Mouse (Mus musculus) hindbrain, postnatal 0 days (tissue): ENCODE data around the gene Ugt1a6b. TPM values are rescaled to one million over a fixed set of nuclear protein-coding genes. Genes with fewer than 3 reads are reported as not detected.
"Not testable (repeated sequence)": the region's sequence is repeated elsewhere in the genome, so short reads cannot be mapped to it uniquely, and the experiment has no call there.

Experiments used
- ATAC-seq: fragments of 200-750 bp; cut with Nextera tagmentation; 2 replicates; pipeline ENCODE4 v1.8.0; 2017; ENCODE audit warnings: mild to moderate bottlenecking, moderate TSS enrichment, moderate library complexity
- DNase-seq: peaks from one replicate; pipeline ENCODE4 v3.0.0-alpha.2; 2015; ENCODE audit warnings: low spot score
- H3K27ac ChIP-seq: fragments of 300-500 bp; sonication (generic); 2 replicates; pipeline ENCODE4 v1.5.1; 2014; ENCODE audit warnings: mild to moderate bottlenecking
- H3K27me3 ChIP-seq: fragments of 300-500 bp; sonication (generic); 2 replicates; pipeline ENCODE4 v1.6.1; 2014; ENCODE audit warnings: low read length, mixed read lengths; ENCODE audit not compliant: insufficient read depth
- H3K36me3 ChIP-seq: fragments of 300-500 bp; sonication (generic); 2 replicates; pipeline ENCODE4 v1.6.1; 2014; ENCODE audit warnings: low read length, mixed read lengths; ENCODE audit not compliant: insufficient read depth
- H3K4me1 ChIP-seq: fragments of 300-500 bp; sonication (generic); 2 replicates; pipeline ENCODE4 v1.6.1; 2014; ENCODE audit warnings: antibody characterized with exemption, low read length, mixed read lengths; ENCODE audit not compliant: insufficient read depth
- H3K4me2 ChIP-seq: fragments of 300-500 bp; sonication (generic); 2 replicates; pipeline ENCODE4 v1.6.1; 2014; ENCODE audit warnings: low read depth, mild to moderate bottlenecking, low read length, moderate library complexity, mixed read lengths
- H3K4me3 ChIP-seq: fragments of 300-500 bp; sonication (generic); 2 replicates; pipeline ENCODE4 v1.5.1; 2014; ENCODE audit warnings: low read length
- H3K9ac ChIP-seq: fragments of 300-500 bp; sonication (generic); replicated peaks from 2 replicates; pipeline ENCODE4 v1.6.1; 2014; ENCODE audit warnings: mild to moderate bottlenecking, low read length, moderate library complexity, mixed read lengths
- H3K9me3 ChIP-seq: fragments of 300-500 bp; sonication (generic); 2 replicates; pipeline ENCODE4 v1.6.1; 2016; ENCODE audit warnings: low read length, mixed read lengths
- CTCF ChIP-seq: IDR thresholded peaks from 2 replicates; pipeline ENCODE4 v1.5.1; 2016; ENCODE audit warnings: antibody characterized with exemption, control low read depth, low read depth
- WGBS: fragments of 180-500 bp; shearing (Covaris S2); extraction: QIAGEN DNeasy Blood & Tissue Kit; methylation state at CpG from one replicate; pipeline ENCODE4 v1.1.7; 2014; 5-methylcytosine and 5-hydroxymethylcytosine counted together
- polyA plus RNA-seq: library from polyadenylated mRNA; unstranded; fragments of >200 nt; fragmentation: Nextera tagmentation; extraction: Ambion mirVana; gene quantifications from 2 replicates; pipeline ENCODE4 v1.2.1, GENCODE M21; 2015
- total RNA-seq: library from RNA; depleted of rRNA; stranded (reverse); fragments of >200 nt; gene quantifications from 2 replicates; pipeline ENCODE4 v1.2.3, GENCODE M21; 2014

Ugt1a6b gene
- total and polyA plus RNA-seq, 2 experiments from 2014 or later: 3.0 to 3.8 TPM

- Histone ChIP-seq H3K4me2 (no peak overlapping the region), H3K27me3 (no peaks in the 10 kb centered on the region), H3K9me3 (no peaks in the 10 kb centered on the region), H3K4me1 (no peaks in the 10 kb centered on the region), H3K36me3 (no peaks in the 10 kb centered on the region), H3K9ac (no peak overlapping the region), H3K27ac (no peak overlapping the region), H3K4me3 (no peak overlapping the region)
- ATAC-seq (no peak), DNase-seq (no peak)
- TF ChIP-seq CTCF: no peak
- WGBS: 98% methylated on average over 1 of the region's 1 CpGs
Observed at GRCm38 (mm10) chr1:88081670-88082069, 21.4 kb upstream of the Ugt1a6b start.

DNA sequence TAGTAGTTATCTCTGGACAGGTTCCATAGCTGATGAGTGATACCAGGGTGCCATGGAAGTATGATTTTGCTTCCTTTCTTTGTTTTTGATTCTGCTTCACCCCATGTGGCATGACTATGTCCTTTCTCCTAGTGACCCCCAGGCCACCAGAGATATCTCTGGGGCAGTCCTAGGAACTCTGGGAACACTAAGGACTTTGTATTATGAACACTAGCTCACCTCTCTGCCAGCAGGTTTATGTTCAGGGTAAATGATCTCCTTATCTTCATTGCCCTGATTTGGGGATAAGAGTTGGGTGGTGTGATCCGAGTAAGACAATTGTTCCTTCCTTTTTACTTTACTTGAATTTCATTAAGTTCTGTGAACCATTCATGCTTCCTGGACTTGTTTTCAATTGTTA is 16.9 kb upstream of the Ugt1a6b start:
- no peaks in the 10 kb centered on the region for H3K9me3 ChIP-seq
- H3K4me2 ChIP-seq: no peak overlapping the region
- DNase-seq (no peak), ATAC-seq (no peak)
- H3K27ac ChIP-seq: no peak overlapping the region
- TF ChIP-seq CTCF: no peak
- H3K9ac ChIP-seq: no peak overlapping the region
- WGBS: 79% methylated on average over 1 of the region's 1 CpGs
- no peaks in the 10 kb centered on the region for H3K4me1 ChIP-seq
- no peaks in the 10 kb centered on the region for H3K27me3 ChIP-seq
- H3K4me3 ChIP-seq: no peak overlapping the region
- no peaks in the 10 kb centered on the region for H3K36me3 ChIP-seq

DNA sequence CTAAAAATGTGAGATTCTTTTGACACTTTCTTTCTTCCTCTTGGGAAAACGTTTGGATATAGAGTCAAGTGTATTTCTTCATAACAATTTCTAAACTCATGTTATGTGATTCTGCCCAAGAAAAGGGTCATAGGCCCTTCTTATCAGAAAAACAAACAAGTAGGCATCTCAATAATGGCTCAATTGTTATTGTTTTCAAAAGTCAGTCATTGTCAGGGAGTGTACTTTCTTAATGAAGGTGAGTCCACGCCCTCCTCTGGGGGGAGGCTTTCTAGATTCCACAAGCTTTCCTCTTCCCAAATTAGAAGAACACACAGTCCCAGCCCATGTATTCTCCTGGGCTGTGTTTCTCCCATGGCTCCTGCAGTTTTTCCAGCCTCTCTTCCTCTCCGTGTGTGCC is 15.5 kb upstream of the Ugt1a6b start, which contains the start of gene Ugt1a8:
TSS of gene Ugt1a8 (plus strand) at position 301 of the 400 bp plus-strand sequence.
- H3K4me3 ChIP-seq: no peak within 1 kb of the TSS
- no peaks in the 10 kb centered on the region for H3K4me1 ChIP-seq
- no peaks in the 10 kb centered on the region for H3K9me3 ChIP-seq
- no peaks in the 10 kb centered on the region for H3K27me3 ChIP-seq
- H3K9ac ChIP-seq: no peak within 1 kb of the TSS
- DNase-seq (no peak), ATAC-seq (no peak)
- no peak within 1 kb of the TSS for H3K27ac ChIP-seq
- WGBS: 76% methylated on average over 3 of the region's 3 CpGs
- TF ChIP-seq CTCF: no peak
- H3K4me2 ChIP-seq: no peak within 1 kb of the TSS
- no peaks in the 10 kb centered on the region for H3K36me3 ChIP-seq

- H3K4me2 ChIP-seq: no peak overlapping the region
- H3K9me3 ChIP-seq: no peaks in the 10 kb centered on the region
- no peak overlapping the region for H3K4me3 ChIP-seq
- no peak overlapping the region for H3K27ac ChIP-seq
- DNase-seq (no peak), ATAC-seq (no peak)
- H3K4me1 ChIP-seq: no peaks in the 10 kb centered on the region
- no peaks in the 10 kb centered on the region for H3K27me3 ChIP-seq
- no peak overlapping the region for H3K9ac ChIP-seq
- H3K36me3 ChIP-seq: no peaks in the 10 kb centered on the region
- no peak for TF ChIP-seq CTCF
Observed at GRCm38 (mm10) chr1:88092341-88092740, 10.7 kb upstream of the Ugt1a6b start.

DNA sequence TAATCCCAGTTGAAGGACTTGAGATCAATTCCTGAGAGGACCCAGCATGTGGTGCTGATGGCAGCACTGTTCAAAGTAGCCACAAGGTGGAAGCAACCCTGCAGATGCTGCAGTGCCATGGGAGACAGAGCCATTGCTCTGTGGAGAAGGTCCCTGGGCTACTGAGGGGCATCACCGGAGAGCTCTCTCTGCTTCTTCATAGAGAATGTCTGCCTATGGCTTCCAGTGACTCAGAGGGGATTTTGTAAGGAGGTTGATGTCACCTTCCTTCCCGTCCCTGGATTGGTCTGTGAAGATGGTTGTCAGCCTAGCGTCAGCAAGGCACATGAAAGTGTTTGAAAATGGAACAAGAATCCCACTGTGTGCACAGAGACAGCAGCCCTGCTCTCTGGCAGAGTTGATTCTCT is 8.8 kb upstream of the Ugt1a6b start:
- H3K27ac ChIP-seq, H3K4me2 ChIP-seq, H3K27me3 ChIP-seq, H3K4me3 ChIP-seq, H3K4me1 ChIP-seq, H3K9ac ChIP-seq, H3K36me3 ChIP-seq, H3K9me3 ChIP-seq: not testable (repeated sequence)
- DNase-seq: peak; percentile 13
- WGBS: 75% methylated on average over 3 of the region's 3 CpGs
- ATAC-seq: 0 out of 2 replicates have a peak, but pooled peaks have one; percentile 38
- TF ChIP-seq CTCF: peak; percentile 44

GRCm38 (mm10) chr1:88094941-88095492 is 8.0 kb upstream of the Ugt1a6b start, which contains the start of gene Ugt1a7c:
Ugt1a7c (plus strand) TSS chr1:88095062.
- ATAC-seq (no peak), DNase-seq (no peak)
- no peak within 1 kb of the TSS for H3K9ac ChIP-seq
- WGBS: 63% methylated on average over 10 of the region's 10 CpGs
- no peak for TF ChIP-seq CTCF
- no peaks in the 10 kb centered on the region for H3K27me3 ChIP-seq
- no peaks in the 10 kb centered on the region for H3K9me3 ChIP-seq
- no peaks in the 10 kb centered on the region for H3K36me3 ChIP-seq
- no peak within 1 kb of the TSS for H3K27ac ChIP-seq
- no peak within 1 kb of the TSS for H3K4me3 ChIP-seq
- H3K4me1 ChIP-seq: no peaks in the 10 kb centered on the region
- no peak within 1 kb of the TSS for H3K4me2 ChIP-seq

DNA sequence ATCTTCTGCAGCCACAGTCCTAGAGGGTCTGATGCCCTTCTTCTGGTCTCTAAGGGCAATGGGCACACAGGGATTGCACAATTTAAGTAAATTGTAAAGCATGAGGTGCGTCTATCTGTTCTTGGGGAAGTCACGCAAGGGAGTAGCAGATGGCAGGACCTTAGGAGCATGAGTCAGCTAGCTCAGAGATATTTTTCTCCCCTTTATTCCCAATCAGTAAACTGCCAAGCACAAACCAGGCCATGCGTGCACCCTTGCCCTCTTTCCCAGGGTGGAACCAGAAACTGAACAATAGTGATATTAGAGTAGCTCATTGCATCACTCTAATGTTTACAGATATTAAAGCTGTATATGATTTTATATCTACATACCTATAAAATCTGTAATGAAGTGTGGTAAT is 4.5 kb upstream of the Ugt1a6b start:
- H3K4me3 ChIP-seq, H3K27ac ChIP-seq, H3K4me1 ChIP-seq, H3K9me3 ChIP-seq, DNase-seq, ATAC-seq, H3K36me3 ChIP-seq, H3K4me2 ChIP-seq, H3K9ac ChIP-seq, H3K27me3 ChIP-seq: not testable (repeated sequence)
- 91% methylated on average over 3 of the region's 3 CpGs for WGBS

- H3K9me3 ChIP-seq, H3K4me2 ChIP-seq, H3K27ac ChIP-seq, DNase-seq, H3K4me1 ChIP-seq, H3K36me3 ChIP-seq, H3K4me3 ChIP-seq, ATAC-seq, H3K9ac ChIP-seq, H3K27me3 ChIP-seq: not testable (repeated sequence)
- 90% methylated on average over 2 of the region's 2 CpGs for WGBS
Observed at GRCm38 (mm10) chr1:88099691-88100090, 3.4 kb upstream of the Ugt1a6b start.

- ATAC-seq, H3K4me2 ChIP-seq, DNase-seq, H3K4me3 ChIP-seq, H3K36me3 ChIP-seq, H3K4me1 ChIP-seq, H3K27me3 ChIP-seq, H3K27ac ChIP-seq, H3K9ac ChIP-seq, H3K9me3 ChIP-seq: not testable (repeated sequence)
- WGBS: 76% methylated on average over 4 of the region's 5 CpGs
Observed at GRCm38 (mm10) chr1:88103697-88104468, 831 bp downstream of the Ugt1a6b start.
